Mouse (Mus musculus): ENCODE data around the gene Fat1.

The Fat1 gene

DNA sequence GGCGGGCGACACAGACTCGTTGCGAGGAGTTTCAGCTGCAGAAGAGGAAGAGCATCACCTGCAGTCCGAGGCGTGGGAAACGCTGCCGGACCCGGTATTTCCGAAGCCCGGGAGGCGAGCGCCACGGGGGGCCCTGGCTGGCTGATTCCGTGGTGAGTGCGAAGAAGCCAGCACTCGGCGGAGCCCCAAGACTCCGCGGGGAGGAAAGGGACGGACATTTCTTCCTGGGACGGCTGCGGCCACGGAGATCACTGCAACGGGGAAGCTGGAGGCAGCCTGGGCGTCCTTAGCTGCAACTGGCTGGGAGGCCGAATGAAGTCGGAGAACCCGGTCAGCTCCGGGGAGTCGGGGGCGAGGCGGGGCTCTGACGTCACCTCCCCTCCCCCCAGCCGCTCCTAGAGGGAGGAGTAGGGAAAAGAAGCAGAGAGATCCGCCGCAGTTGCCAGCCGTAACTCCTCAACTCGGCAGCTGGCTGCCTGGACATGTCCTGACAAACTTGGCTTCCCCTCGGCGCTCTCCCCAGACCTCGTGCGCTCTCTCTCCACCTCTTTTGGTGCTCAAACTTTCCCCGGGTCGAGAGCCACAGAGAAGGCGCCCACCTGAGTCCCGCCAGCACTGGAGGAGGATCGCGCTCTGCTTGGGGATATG, at the start of gene Fat1:
Gene Fat1, plus strand, starts transcription at position 598 of the 648 bp plus-strand sequence.
- DNase-seq (ENCODE audit: low read depth, low spot score): no peak

DNA sequence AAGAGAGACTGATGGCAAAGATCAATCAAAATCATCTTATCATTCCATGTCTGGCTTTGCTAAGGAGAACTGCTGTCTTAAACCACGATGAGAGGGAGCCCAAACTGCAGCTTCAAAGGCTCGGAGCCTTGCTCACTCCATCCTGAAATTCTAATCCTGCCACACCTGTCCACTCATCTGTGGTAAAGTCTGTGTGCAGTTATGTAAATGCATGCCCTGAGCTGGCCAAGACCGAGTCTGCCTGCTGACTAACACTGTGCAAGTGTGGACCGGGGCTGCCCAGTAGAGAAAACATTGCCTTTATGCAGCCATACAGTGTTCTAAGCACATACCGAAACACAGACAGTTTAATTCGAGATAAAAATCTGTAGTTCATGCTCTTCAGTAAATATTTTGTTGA, 40.6 kb upstream of the Fat1 start:
- no peak for DNase-seq (ENCODE audit: low read depth, low spot score)

GRCm38 (mm10) chr8:44899575-44899991, 35.7 kb upstream of the Fat1 start:
- no peak for DNase-seq (ENCODE audit: low read depth, low spot score)

- DNase-seq (ENCODE audit: low read depth, low spot score): no peak
Observed at GRCm38 (mm10) chr8:44911126-44911903, 23.9 kb upstream of the Fat1 start.

- DNase-seq (ENCODE audit: low read depth, low spot score): no peak
Observed at GRCm38 (mm10) chr8:44919487-44920082, 15.7 kb upstream of the Fat1 start.

- DNase-seq (ENCODE audit: low read depth, low spot score): no peak
Observed at GRCm38 (mm10) chr8:44920379-44921032, 14.7 kb upstream of the Fat1 start.

GRCm38 (mm10) chr8:44924995-44925394, 10.3 kb upstream of the Fat1 start:
- no peak for DNase-seq (ENCODE audit: low read depth, low spot score)

DNA sequence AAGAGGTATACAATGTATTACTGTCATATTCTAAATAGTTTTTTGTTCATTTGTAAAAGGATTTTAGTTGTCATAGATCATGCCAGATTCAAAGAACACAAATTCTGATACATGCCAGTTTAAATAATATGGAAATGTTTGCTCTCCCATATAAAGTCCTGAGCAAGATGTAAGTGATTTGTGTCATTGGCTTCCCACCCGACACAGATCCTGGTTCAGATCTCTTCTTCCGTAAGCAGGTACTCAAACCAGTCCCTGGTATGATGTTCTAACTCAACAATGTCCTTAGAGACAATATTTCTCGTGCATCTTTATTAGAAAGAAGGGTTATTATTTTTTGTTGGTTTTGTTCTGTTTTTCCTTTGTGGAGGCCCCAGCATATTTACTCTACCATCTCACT, 5.2 kb upstream of the Fat1 start:
- no peak for DNase-seq (ENCODE audit: low read depth, low spot score)

- no peak for DNase-seq (ENCODE audit: low read depth, low spot score)
Observed at GRCm38 (mm10) chr8:44932546-44933342, 2.5 kb upstream of the Fat1 start.

- DNase-seq (ENCODE audit: low read depth, low spot score): no peak
Observed at GRCm38 (mm10) chr8:44933478-44933877, 1.8 kb upstream of the Fat1 start.

DNA sequence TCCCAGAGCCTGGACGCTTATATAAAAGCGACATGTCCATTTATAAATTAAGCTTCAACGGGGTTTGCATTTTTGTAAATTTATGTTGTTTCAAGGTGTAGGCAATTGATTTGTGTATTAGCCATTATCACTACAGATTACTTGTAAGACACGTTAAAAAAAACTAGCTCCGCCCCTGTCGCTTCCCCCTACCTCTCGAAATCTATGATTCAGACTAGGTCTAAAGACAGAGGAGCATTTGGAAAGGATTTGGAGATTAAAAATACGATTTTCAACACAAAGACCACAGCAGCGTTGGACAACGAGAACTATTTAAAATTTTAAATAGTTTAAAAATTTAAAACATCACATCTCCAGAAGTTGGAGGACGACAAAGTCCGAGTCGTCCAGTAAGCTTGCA, 831 bp upstream of the Fat1 start:
- no peak for DNase-seq (ENCODE audit: low read depth, low spot score)

DNA sequence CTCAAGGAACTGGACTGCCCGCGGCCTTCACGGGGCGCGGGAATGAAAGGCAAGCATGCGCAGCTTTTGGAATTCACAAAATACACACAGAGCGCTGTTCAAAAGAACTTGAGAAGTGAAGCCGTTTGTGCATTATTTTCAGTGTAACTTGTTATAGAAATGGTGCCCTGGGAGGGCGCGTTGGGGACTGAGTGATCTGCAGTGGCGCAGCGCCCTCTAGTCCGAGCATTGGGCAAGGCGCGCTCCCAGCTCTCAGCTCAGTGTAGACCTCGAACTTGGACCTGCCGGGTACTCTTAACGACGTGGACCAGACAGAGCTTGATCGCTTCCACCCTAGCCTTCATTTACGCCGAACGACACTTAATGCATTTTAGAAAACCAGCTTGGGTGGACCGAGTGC, 494 bp downstream of the Fat1 start:
- no peak for DNase-seq (ENCODE audit: low read depth, low spot score)

DNA sequence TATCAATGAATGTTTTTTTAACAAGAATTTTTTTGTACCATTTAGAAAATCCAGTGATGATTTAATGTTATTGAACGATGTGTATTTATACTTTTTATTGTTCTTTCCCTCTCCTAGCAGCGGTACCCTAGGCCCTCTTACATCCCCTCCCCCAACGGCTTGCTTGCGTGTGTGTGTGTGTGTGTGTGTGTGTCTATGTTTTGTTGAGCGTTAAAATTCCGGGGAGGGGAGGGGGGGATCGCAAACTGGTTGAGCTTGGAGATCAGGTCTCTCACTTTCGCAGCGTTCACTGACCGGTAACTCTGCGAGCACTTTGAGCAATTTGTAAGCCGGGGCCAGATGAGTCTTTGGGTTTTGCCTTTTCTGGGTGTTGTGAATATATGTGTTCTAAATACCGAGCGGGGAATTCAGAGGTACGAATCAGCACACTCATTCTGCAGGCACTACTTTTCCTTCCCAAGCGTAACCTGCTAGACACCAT, 1.3 kb downstream of the Fat1 start:
- no peak for DNase-seq (ENCODE audit: low read depth, low spot score)

- no peak for DNase-seq (ENCODE audit: low read depth, low spot score)
Observed at GRCm38 (mm10) chr8:44937141-44937825, 2.0 kb downstream of the Fat1 start.

DNA sequence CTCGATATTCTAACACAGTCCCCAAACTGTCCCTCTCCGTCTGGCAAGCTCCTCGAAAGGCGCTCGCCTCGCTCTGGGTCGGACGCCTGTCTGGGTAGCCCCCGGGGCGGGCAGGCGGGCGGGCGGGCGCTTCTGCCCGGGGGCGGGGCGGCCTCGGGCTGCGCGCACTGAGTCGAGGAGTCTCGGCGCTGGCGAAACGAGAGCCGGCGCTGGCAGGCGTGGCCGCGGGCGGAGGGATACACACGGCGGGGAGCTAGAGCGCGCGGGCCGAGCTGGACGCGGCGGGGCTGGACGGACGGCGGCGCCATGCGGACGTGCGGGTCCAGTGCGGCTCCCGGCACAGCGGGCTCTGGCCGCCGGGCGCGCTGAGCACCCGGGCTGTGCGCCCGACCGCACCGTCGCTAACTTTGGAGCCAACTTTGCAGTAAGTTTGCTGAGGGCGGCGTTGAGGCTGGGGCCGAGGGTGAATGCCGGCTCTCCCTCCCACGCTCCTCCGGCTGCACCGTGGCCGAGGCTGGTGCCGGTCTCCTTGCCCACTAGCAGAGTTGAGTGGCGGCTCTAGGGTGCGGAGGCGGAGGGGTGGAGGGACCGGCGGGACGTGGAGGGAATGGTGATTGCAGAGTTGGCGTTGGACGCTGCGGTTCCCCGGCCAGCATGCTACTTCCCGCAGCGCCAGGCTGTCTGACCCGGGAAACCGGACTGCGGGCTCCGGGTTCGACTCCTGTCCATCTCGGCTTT, 2.8 kb downstream of the Fat1 start:
- DNase-seq (ENCODE audit: low read depth, low spot score): no peak

DNA sequence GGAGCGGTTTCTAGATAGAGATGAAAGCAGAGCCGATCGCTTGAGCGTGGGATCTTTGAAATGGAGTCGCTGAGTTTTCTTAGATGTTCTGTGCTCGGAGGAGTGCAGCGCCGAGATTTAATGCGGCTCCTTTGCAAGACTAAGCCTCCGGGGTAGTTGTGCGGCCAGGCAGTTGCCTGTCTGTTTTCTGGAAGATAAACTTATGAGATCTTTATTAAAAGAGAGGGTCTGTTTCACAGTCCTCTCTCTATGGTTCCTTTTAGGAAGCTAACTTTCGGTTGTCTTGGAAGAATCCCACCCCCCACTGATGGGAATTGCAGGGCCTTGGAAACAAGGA, 3.4 kb downstream of the Fat1 start:
- no peak for DNase-seq (ENCODE audit: low read depth, low spot score)

- DNase-seq (ENCODE audit: low read depth, low spot score): no peak
Observed at GRCm38 (mm10) chr8:44945577-44945976, 10.3 kb downstream of the Fat1 start.

DNA sequence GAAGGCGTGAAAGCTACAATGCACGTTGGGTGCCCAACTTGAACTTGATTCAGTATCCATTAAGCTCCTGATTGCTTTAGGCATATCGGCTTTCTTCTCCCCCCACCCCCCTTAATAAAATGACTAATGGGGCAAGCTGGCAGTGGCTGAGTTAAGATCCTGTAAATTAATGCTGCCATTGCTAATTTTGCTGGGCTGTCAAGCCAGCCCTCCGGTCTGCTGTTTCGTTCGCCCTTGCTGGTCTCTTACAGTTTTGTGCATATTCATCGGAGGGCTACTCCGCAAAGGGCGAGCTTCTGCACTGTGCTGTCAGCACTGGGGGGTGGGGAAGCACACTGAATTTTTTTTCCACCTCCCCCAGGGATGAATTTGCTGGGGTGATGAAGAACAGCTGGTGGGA, 13.3 kb downstream of the Fat1 start:
- no peak for DNase-seq (ENCODE audit: low read depth, low spot score)

GRCm38 (mm10) chr8:44960455-44960854, 25.2 kb downstream of the Fat1 start:
- no peak for DNase-seq (ENCODE audit: low read depth, low spot score)

- no peak for DNase-seq (ENCODE audit: low read depth, low spot score)
Observed at GRCm38 (mm10) chr8:44960906-44961305, 25.7 kb downstream of the Fat1 start.
